Mouse (Mus musculus): ENCODE measurements at regions not wholly inside any gene's neighbourhood (a gene's known extent, or its start where the extent isn't known, plus 50 kb on each side); places are given as distances from the start of the nearest gene placed in this dataset.

- no peak for DNase-seq (ENCODE audit: low read depth)
Observed at GRCm38 (mm10) chr4:53320735-53321449, 119.3 kb upstream of the Slc44a1 start.

DNA sequence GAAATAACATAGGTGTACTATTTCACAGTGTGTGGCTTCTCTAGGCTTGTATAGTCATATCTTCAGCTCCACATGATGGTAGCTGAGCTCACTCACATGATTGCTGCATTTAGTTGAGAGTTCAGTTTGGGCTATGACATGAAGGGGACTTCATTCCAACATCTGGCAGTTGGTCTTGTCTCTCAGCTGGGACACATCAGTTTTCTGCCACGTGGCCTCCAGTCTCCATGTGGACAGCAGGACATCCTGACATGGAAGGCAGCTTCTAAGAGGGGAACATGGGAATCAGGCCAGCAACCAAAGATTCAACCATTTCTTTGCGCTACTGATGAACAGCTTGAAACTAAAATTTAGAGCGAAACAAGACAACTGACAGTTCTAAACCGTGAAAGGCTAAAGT lies 121.2 kb upstream of the Slc44a1 start:
- DNase-seq (ENCODE audit: low read depth), result no peak

DNA sequence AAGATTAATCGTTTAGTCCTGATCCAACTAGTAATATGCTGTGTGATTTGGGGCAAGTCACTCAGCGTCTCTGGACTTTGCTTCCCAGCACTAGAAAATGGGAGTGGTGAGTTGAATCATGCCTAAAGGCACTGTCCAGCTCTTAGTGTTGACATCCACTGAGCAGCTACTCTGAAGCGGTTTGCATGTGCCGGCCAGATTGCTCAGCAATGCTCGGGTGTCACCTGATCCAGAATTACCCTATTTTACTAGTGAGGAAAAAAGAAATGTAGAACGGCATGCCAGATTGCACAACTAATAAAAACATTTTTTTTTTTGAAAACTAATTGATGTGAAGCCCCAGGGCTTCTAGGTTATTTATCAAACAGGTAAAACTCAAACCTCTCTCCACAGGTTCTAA lies 122.0 kb upstream of the Slc44a1 start:
- no peak for DNase-seq (ENCODE audit: low read depth)

GRCm38 (mm10) chr4:53317453-53317824 lies 122.8 kb upstream of the Slc44a1 start:
- no peak for DNase-seq (ENCODE audit: low read depth)

DNA sequence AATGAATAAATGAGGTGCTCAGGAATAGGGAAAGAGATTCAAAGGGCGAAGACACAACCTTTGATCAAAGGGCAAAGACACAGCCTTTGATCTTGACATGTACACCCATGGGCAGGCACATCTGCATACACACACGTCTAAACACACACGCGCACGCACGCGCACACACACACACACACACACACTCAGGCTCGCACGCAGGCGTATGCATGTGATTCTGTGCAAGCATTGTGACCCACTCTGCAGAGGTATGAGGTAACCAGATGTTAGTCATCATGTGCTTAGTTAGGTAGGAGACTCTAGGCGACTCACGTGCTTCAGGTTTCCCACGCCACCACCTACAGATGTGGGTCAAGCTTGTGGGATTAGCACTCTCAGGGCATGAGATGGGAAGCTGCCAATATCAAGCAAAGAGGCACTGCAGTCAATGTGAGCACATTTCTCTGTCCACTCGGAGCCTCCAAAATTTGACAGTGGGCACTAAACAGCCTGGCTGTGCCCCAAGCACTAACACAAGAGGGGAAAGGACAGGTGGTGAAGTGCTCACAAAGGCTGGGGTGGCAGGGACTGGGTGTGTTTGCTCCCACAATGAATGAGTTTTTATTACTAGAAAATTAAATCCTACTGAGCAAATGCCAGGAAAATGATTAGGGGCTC lies 123.3 kb upstream of the Slc44a1 start:
- DNase-seq (ENCODE audit: low read depth), result no peak

- DNase-seq (ENCODE audit: low read depth), result no peak
Observed at GRCm38 (mm10) chr4:53315876-53316762, 124.1 kb upstream of the Slc44a1 start.

- no peak for DNase-seq (ENCODE audit: low read depth)
Observed at GRCm38 (mm10) chr4:53315121-53315875, 124.9 kb upstream of the Slc44a1 start.

- no peak for DNase-seq (ENCODE audit: low read depth)
Observed at GRCm38 (mm10) chr4:53314076-53314475, 126.1 kb upstream of the Slc44a1 start.

DNA sequence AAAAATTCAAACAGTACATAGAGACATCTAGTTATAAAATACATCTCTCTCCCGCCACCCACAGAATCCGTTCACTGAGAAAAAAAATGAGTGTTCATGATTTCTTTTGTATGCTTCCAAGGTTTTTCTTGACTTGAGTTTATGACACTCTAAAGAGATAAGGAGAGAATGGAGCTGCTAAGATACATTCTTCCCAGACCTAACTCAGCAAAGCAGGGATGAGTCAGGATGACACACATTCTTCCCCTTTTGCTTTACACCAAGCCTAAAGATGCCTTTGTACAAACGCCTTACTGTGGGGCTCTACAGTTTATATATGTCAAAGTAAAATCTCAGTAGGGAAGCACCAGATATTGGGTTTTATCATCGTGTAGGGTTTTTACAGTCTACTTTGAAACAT lies 133.1 kb upstream of the Slc44a1 start:
- DNase-seq (ENCODE audit: low read depth), result no peak

GRCm38 (mm10) chr4:53304782-53305385 lies 135.3 kb upstream of the Slc44a1 start:
- DNase-seq (ENCODE audit: low read depth), result no peak

DNA sequence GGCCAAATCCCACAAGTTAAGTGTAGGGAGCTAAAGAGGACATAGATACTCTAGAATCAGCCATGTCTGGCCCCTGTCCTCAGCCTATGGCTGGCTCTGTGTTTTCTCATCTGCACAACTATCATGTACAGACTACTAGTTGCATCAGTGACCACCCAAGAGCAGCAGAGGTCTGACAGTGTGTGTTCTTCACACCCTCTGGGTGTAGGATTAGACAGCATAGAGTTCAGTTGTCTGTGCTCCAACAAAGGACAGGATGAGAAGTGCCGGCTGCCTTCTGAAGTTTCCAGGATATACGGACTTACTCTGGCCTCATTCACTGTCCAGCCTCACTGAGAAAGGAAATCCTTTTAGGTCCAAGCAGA lies 135.9 kb upstream of the Slc44a1 start:
- no peak for DNase-seq (ENCODE audit: low read depth)

DNA sequence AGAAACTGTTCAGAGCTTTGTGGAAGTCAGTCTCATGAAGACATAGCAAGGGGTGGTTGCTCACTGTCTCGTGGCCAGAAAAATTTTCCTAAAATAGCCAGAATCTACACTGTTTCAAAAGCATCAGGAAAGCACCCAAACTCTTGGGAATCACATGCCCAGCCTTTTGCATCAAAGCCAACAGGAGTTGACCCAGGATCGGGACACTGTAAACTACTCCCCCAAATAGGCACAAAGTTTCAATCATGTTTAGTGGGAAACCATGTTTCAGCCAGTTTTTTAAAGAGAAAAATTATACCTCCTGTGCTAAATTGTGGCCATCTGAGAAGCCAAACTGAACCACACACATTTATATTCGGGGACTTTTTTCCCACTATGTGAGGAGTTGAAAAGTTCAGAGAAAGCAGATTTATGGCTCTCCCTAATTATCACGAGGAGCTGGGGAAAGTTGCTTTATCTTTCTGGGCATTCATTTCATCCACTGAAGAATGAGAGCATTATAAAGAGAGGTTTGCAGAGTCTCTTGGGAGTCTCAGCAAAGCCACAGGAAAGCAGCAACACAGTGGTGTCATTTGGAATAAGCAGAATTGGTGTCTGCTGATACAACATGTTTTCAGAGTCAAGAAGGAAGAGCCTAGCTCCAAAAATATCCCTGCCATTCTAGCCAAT lies 136.5 kb upstream of the Slc44a1 start:
- no peak for DNase-seq (ENCODE audit: low read depth)

GRCm38 (mm10) chr4:53297975-53298374 lies 138.3 kb upstream of the Abca1 start:
- no peak for DNase-seq (ENCODE audit: low read depth)

GRCm38 (mm10) chr4:53292606-53293005 lies 132.9 kb upstream of the Abca1 start:
- DNase-seq (ENCODE audit: low read depth), result no peak

DNA sequence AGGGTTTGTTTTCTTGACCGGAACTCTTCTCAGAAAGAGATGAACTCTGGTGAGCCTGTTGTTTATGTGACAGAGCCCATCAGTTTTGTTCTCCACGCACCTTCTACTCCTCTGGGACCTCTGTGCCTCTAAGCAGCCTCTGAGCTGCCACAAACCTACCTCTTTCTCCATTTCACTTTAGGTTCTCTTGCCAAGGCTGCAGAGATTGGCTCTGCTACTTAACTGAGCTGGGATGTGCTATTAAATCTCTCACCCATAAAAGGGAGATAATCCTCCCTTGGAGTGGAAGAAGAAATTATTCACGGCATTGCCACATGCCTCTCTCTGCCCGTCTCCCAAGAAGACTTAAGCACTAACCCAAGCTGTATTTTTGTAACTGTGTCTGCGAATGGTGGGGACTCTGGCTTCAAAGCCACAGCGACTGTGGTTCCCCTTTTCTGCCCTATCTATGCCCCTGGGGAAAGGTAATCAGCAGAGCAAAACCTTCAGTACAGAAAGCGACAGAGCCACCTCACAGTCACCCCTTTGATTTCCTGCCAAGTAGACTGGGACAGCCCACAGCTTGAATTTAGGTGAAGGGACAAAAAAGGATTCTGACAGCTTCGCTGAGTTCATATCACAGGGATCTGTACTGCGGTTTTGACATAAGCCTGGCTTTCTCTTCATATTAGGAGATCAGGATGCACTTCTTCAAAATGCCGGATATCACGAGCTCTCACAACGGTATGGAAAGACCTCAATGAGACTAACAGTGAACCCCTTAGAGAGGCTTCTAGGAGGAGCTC lies 118.2 kb upstream of the Abca1 start:
- peak; percentile 52 for DNase-seq (ENCODE audit: low read depth)

DNA sequence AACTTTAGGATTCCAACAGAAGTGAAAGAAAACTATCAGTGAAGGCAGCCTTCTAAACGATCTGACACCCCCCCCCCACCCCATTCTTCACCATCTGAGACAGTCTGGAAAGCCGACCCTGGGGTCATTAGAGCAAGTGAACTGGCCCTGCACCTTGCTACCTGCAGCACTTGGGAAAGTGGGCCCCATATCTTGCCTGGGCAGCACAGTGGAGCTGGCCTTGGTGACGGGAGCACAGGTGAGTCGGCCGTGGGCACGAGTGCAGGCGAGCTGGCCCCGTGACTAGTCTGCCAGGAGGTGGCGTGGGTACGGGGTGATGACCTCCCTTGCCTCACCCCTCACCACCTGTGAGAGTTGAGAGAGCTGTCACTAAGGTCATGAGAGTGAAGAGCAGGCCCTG lies 110.7 kb upstream of the Abca1 start:
- DNase-seq (ENCODE audit: low read depth), result no peak

DNA sequence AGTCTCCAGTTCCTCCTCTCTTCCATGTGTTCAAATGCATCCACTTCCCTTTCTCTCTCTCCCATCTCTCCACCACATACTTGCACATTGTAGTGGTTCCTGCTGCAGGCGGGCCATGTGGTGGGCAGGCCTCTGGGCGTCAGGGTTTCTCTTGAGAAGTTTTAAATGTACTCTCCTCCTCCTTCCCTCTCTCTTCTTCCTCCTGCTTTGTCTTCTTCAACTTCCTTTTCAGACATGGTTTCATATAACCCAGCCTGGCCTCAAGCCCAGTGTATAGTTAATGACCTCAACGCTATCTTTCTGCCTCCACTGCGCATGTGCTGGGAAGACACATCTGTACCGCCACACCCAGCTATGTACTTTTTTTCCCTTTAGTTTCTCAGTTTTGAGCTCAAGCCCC lies 110.3 kb upstream of the Abca1 start:
- DNase-seq (ENCODE audit: low read depth), result no peak

GRCm38 (mm10) chr4:53269251-53269842 lies 109.7 kb upstream of the Abca1 start:
- DNase-seq (ENCODE audit: low read depth), result no peak

DNA sequence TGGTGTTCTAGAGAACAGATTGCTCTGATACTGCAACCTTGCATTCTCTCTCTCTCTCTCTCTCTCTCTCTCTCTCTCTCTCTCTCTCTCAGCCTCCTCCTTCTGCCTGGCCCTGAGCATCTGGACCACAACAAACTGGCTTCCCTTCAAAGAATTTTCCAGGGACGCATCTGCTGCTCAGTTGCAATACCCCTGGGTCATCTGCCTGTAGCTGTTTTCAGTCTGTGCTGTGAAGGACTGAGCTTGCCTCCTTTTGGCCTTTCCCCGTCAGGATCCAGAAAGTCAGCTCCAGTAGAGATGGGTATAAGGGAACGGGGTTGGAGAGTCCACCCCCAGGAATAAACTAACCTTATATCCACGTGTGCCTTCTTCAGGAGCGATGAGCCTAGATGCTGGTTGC lies 105.2 kb upstream of the Abca1 start:
- no peak for DNase-seq (ENCODE audit: low read depth)

DNA sequence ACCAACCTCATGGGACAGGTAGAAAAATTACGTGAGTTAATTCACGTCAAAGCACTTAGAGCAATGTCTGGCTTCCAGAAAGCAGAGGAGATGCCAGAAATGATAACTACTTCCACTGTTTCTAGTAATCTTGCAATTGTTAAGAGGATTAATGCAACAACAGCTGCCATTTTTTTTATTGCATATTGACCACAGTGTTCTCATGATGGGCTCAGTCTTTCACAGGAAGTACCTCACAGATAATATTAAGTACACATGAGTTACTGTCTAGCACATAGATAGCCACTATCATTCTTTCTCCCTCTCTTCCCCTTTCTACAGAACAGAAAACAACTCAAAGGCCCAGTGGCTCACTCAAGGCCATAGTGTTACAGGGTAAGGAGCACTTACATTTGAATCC lies 104.8 kb upstream of the Abca1 start:
- no peak for DNase-seq (ENCODE audit: low read depth)

Data from gonadal fat pad, adult 2 months (tissue).